Mouse (Mus musculus) brain, embryonic 14.5 days (tissue): ENCODE measurements at regions not wholly inside any gene's neighbourhood (a gene's known extent, or its start where the extent isn't known, plus 50 kb on each side); places are given as distances from the start of the nearest gene placed in this dataset.

Experiments
- CTCF ChIP-seq: fragments of 200-500 bp; IDR thresholded peaks from 2 replicates; pipeline ENCODE4 v1.5.1; 2012; ENCODE audit warnings: inconsistent platforms, mild to moderate bottlenecking, moderate library complexity, borderline replicate concordance; ENCODE audit not compliant: insufficient read depth, insufficient read length; ENCODE audit errors: extremely low read depth
- POLR2A ChIP-seq: fragments of 200-500 bp; IDR thresholded peaks from 2 replicates; pipeline ENCODE4 v1.6.1; 2012; ENCODE audit warnings: mild to moderate bottlenecking, inconsistent platforms, borderline replicate concordance; ENCODE audit not compliant: poor library complexity, insufficient read depth, insufficient read length, severe bottlenecking; ENCODE audit errors: extremely low read depth

DNA sequence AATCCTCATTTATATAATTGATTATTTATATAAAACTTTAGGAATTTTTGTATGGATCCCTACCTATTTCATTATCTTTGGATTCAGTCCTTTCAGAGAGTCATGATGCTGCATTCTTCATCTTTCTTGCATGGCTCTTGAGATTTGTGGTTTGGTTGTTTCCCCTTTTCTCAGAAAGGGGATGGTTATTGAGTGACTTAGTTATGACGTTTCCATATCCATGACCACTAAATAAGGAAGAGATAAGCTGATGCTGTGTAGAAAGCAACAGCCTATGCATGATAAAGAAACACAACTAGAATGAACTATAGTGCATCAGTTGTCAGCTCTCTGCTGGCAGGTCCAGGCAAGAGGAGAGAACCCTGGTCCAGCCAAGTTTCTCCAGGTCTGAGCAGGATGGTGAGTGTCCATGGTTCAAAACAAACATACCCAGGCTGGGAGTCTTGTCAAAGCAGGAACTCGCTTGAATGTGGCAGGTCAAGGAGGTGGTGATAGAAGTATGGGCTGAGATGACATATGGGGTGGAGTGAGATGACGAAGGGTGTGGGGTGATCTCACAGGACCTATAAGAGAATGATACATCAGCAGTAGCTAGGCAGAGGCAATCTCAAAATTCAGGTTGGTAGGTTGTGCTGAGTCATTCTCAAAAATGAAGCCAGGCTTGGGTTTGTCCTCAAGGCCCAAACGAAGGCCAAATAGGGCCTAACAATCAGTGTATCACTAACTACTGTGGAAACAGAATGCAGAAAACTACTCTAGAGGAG lies 196.5 kb downstream of the Ahr start:
- no peak for TF ChIP-seq POLR2A
- no peak for TF ChIP-seq CTCF
